Mouse (Mus musculus) 416B (cell line): ENCODE results near the gene Cactin.

ENCODE experiments used
- DNase-seq: peaks from one replicate; pipeline ENCODE4 v3.0.0; 2011; ENCODE audit warnings: low read depth

The Cactin gene

GRCm38 (mm10) chr10:81320550-81321347 lies at the start of gene Cactin:
TSS of gene Cactin (plus strand) at chr10:81321103.
- peak; percentile 100 for DNase-seq

- no peak for DNase-seq
Measured at GRCm38 (mm10) chr10:81272356-81272755, 48.5 kb upstream of the Cactin start.

GRCm38 (mm10) chr10:81273842-81274241 lies 47.1 kb upstream of the Cactin start:
- DNase-seq, result no peak

GRCm38 (mm10) chr10:81277676-81278075 lies 43.2 kb upstream of the Cactin start:
- DNase-seq, result no peak

GRCm38 (mm10) chr10:81279496-81279895 lies 41.4 kb upstream of the Cactin start:
- no peak for DNase-seq

GRCm38 (mm10) chr10:81284189-81284588 lies 36.7 kb upstream of the Cactin start:
- DNase-seq, result no peak

GRCm38 (mm10) chr10:81284719-81285118 lies 36.2 kb upstream of the Cactin start:
- DNase-seq, result no peak

GRCm38 (mm10) chr10:81285694-81286450 lies 35.0 kb upstream of the Cactin start:
- peak; percentile 89 for DNase-seq

GRCm38 (mm10) chr10:81286586-81286985 lies 34.3 kb upstream of the Cactin start:
- DNase-seq, result peak; percentile 42

- DNase-seq, result peak; percentile 81
Measured at GRCm38 (mm10) chr10:81287513-81288157, 33.3 kb upstream of the Cactin start.

GRCm38 (mm10) chr10:81288601-81289000 lies 32.3 kb upstream of the Cactin start:
- DNase-seq, result peak; percentile 45

- DNase-seq, result peak; percentile 69
Measured at GRCm38 (mm10) chr10:81289278-81289677, 31.6 kb upstream of the Cactin start.

GRCm38 (mm10) chr10:81289811-81290210 lies 31.1 kb upstream of the Cactin start:
- no peak for DNase-seq

- no peak for DNase-seq
Measured at GRCm38 (mm10) chr10:81290698-81291460, 30.0 kb upstream of the Cactin start.

GRCm38 (mm10) chr10:81291511-81292104 lies 29.3 kb upstream of the Cactin start, which contains the start of gene Tjp3:
TSS of gene Tjp3 (minus strand) at chr10:81291581.
- DNase-seq, result peak; percentile 62

GRCm38 (mm10) chr10:81292554-81293333 lies 28.2 kb upstream of the Cactin start, which contains the start of gene Pip5k1c:
TSS of gene Pip5k1c (plus strand) at chr10:81292963.
- peak; percentile 100 for DNase-seq

- DNase-seq, result no peak
Measured at GRCm38 (mm10) chr10:81293334-81294030, 27.4 kb upstream of the Cactin start.

- peak; percentile 45 for DNase-seq
Measured at GRCm38 (mm10) chr10:81294442-81294841, 26.5 kb upstream of the Cactin start.

- no peak for DNase-seq
Measured at GRCm38 (mm10) chr10:81295185-81295584, 25.7 kb upstream of the Cactin start.

- peak; percentile 20 for DNase-seq
Measured at GRCm38 (mm10) chr10:81297246-81297645, 23.7 kb upstream of the Cactin start.
